Mouse (Mus musculus) embryonic facial prominence, embryonic 15.5 days (tissue): ENCODE measurements around the gene Cpne5. TPM values are rescaled to one million over a fixed set of nuclear protein-coding genes. Genes with fewer than 3 reads are reported as not detected.

Experiments used
- ATAC-seq: fragments of 200-750 bp; cut with Nextera tagmentation; 2 replicates; pipeline ENCODE4 v1.8.0; 2017; ENCODE audit warnings: low read depth, moderate TSS enrichment; ENCODE audit not compliant: insufficient number of reproducible peaks, low FRiP score, low TSS enrichment
- H3K27ac ChIP-seq: fragments of 300-500 bp; sonication (generic); replicated peaks from 2 replicates; pipeline ENCODE4 v1.5.1; 2015; ENCODE audit warnings: mild to moderate bottlenecking, inconsistent platforms
- H3K27me3 ChIP-seq: fragments of 300-500 bp; sonication (generic); 2 replicates; pipeline ENCODE4 v1.6.1; 2015; ENCODE audit warnings: inconsistent platforms
- H3K36me3 ChIP-seq: fragments of 300-500 bp; sonication (generic); 2 replicates; pipeline ENCODE4 v1.6.1; 2015; ENCODE audit warnings: mild to moderate bottlenecking, inconsistent platforms
- H3K4me1 ChIP-seq: fragments of 300-500 bp; sonication (generic); 2 replicates; pipeline ENCODE4 v1.6.1; 2015; ENCODE audit warnings: inconsistent platforms
- H3K4me2 ChIP-seq: fragments of 300-500 bp; sonication (generic); replicated peaks from 2 replicates; pipeline ENCODE4 v1.6.1; 2015; ENCODE audit warnings: mild to moderate bottlenecking, inconsistent platforms
- H3K4me3 ChIP-seq: fragments of 300-500 bp; sonication (generic); replicated peaks from 2 replicates; pipeline ENCODE4 v1.5.1; 2015; ENCODE audit warnings: mild to moderate bottlenecking, inconsistent platforms
- H3K9ac ChIP-seq: fragments of 300-500 bp; sonication (generic); 2 replicates; pipeline ENCODE4 v1.6.1; 2015; ENCODE audit warnings: inconsistent platforms
- H3K9me3 ChIP-seq: fragments of 300-500 bp; sonication (generic); replicated peaks from 2 replicates; pipeline ENCODE4 v1.6.1; 2016; ENCODE audit warnings: inconsistent platforms
- WGBS: fragments of 180-500 bp; shearing (Covaris S2); methylation state at CpG from one replicate; pipeline ENCODE4 v1.1.7; 2015; 5-methylcytosine and 5-hydroxymethylcytosine counted together
- polyA plus RNA-seq: library from polyadenylated mRNA; unstranded; fragments of >200 nt; fragmentation: Nextera tagmentation; extraction: Ambion mirVana; gene quantifications from 2 replicates; pipeline ENCODE4 v1.2.1, GENCODE M21; 2015

Cpne5 gene
- polyA plus RNA-seq, 1 experiment from 2014 or later = 27.6 TPM

GRCm38 (mm10) chr17:29155355-29156135 lies 82.4 kb downstream of the Cpne5 start:
- no peaks in the 10 kb centered on the region for H3K9me3 ChIP-seq
- no peak overlapping the region for H3K9ac ChIP-seq
- H3K36me3 ChIP-seq = no peaks in the 10 kb centered on the region
- peaks cover 39% of the 10 kb centered on the region for H3K4me1 ChIP-seq
- H3K4me2 ChIP-seq = no peak overlapping the region; the same call in 1 of the 2 replicates
- WGBS = 61% methylated on average over 12 of the region's 12 CpGs
- H3K27me3 ChIP-seq = no peaks in the 10 kb centered on the region
- H3K4me3 ChIP-seq = no peak overlapping the region
- H3K27ac ChIP-seq = peak overlapping the region; percentile 83
- ATAC-seq = peak; percentile 71

GRCm38 (mm10) chr17:29154247-29154646 lies 83.7 kb downstream of the Cpne5 start:
- H3K4me2 ChIP-seq = no peak overlapping the region
- H3K4me1 ChIP-seq = peaks cover 48% of the 10 kb centered on the region
- H3K9ac ChIP-seq = no peak overlapping the region
- no peaks in the 10 kb centered on the region for H3K27me3 ChIP-seq
- no peak for ATAC-seq
- H3K27ac ChIP-seq = no peak overlapping the region
- H3K9me3 ChIP-seq = no peaks in the 10 kb centered on the region
- 79% methylated on average over 13 of the region's 13 CpGs for WGBS
- no peak overlapping the region for H3K4me3 ChIP-seq
- no peaks in the 10 kb centered on the region for H3K36me3 ChIP-seq

GRCm38 (mm10) chr17:29152547-29152946 lies 85.4 kb downstream of the Cpne5 start:
- H3K4me1 ChIP-seq = peaks cover 48% of the 10 kb centered on the region
- H3K4me3 ChIP-seq = no peak overlapping the region
- ATAC-seq = no peak
- no peaks in the 10 kb centered on the region for H3K27me3 ChIP-seq
- H3K9me3 ChIP-seq = no peaks in the 10 kb centered on the region
- WGBS = 60% methylated on average over 5 of the region's 5 CpGs
- no peak overlapping the region for H3K27ac ChIP-seq
- H3K9ac ChIP-seq = no peak overlapping the region
- no peak overlapping the region for H3K4me2 ChIP-seq
- H3K36me3 ChIP-seq = no peaks in the 10 kb centered on the region

- no peaks in the 10 kb centered on the region for H3K9me3 ChIP-seq
- H3K4me2 ChIP-seq = no peak overlapping the region
- ATAC-seq = no peak
- no peak overlapping the region for H3K9ac ChIP-seq
- peak overlapping the region; percentile 61; the same call in 1 of the 2 replicates for H3K27ac ChIP-seq
- no peaks in the 10 kb centered on the region for H3K36me3 ChIP-seq
- peaks cover 22% of the 10 kb centered on the region for H3K4me1 ChIP-seq
- no peaks in the 10 kb centered on the region for H3K27me3 ChIP-seq
- no peak overlapping the region for H3K4me3 ChIP-seq
- 46% methylated on average over 7 of the region's 7 CpGs for WGBS
These were observed 88.2 kb downstream of the Cpne5 start for GRCm38 (mm10) chr17:29149766-29150165.

GRCm38 (mm10) chr17:29147773-29148172 lies 90.2 kb downstream of the Cpne5 start:
- H3K9ac ChIP-seq = no peak overlapping the region
- no peak overlapping the region for H3K4me2 ChIP-seq
- no peak overlapping the region for H3K4me3 ChIP-seq
- no peak for ATAC-seq
- WGBS = 83% methylated on average over 6 of the region's 6 CpGs
- no peaks in the 10 kb centered on the region for H3K9me3 ChIP-seq
- H3K36me3 ChIP-seq = no peaks in the 10 kb centered on the region
- no peak overlapping the region for H3K27ac ChIP-seq
- peaks cover 9% of the 10 kb centered on the region for H3K4me1 ChIP-seq
- no peaks in the 10 kb centered on the region for H3K27me3 ChIP-seq

GRCm38 (mm10) chr17:29147273-29147672 lies 90.7 kb downstream of the Cpne5 start:
- 83% methylated on average over 14 of the region's 14 CpGs for WGBS
- no peaks in the 10 kb centered on the region for H3K9me3 ChIP-seq
- H3K4me1 ChIP-seq = peaks cover 9% of the 10 kb centered on the region
- H3K9ac ChIP-seq = no peak overlapping the region
- no peak overlapping the region for H3K4me3 ChIP-seq
- no peaks in the 10 kb centered on the region for H3K27me3 ChIP-seq
- no peak overlapping the region for H3K27ac ChIP-seq
- no peak for ATAC-seq
- H3K4me2 ChIP-seq = no peak overlapping the region
- no peaks in the 10 kb centered on the region for H3K36me3 ChIP-seq

- H3K9me3 ChIP-seq = no peaks in the 10 kb centered on the region
- H3K27me3 ChIP-seq = no peaks in the 10 kb centered on the region
- no peak overlapping the region for H3K4me3 ChIP-seq
- peaks cover 8% of the 10 kb centered on the region for H3K4me1 ChIP-seq
- H3K4me2 ChIP-seq = no peak overlapping the region
- ATAC-seq = no peak
- no peaks in the 10 kb centered on the region for H3K36me3 ChIP-seq
- no peak overlapping the region for H3K27ac ChIP-seq
- H3K9ac ChIP-seq = no peak overlapping the region
- WGBS = 92% methylated on average over 12 of the region's 12 CpGs
These were observed 92.9 kb downstream of the Cpne5 start for GRCm38 (mm10) chr17:29145101-29145500.

GRCm38 (mm10) chr17:29143266-29143665 lies 94.7 kb downstream of the Cpne5 start:
- no peaks in the 10 kb centered on the region; the same call in 1 of the 2 replicates for H3K4me1 ChIP-seq
- no peak overlapping the region for H3K9ac ChIP-seq
- H3K27me3 ChIP-seq = no peaks in the 10 kb centered on the region
- H3K4me2 ChIP-seq = no peak overlapping the region
- 79% methylated on average over 8 of the region's 8 CpGs for WGBS
- no peaks in the 10 kb centered on the region for H3K36me3 ChIP-seq
- H3K9me3 ChIP-seq = no peaks in the 10 kb centered on the region
- no peak overlapping the region for H3K4me3 ChIP-seq
- no peak overlapping the region for H3K27ac ChIP-seq
- no peak for ATAC-seq

GRCm38 (mm10) chr17:29141577-29141976 lies 96.4 kb downstream of the Cpne5 start:
- Histone ChIP-seq H3K4me1 (no peaks in the 10 kb centered on the region; the same call in 1 of the 2 replicates), H3K9ac (no peak overlapping the region), H3K27me3 (no peaks in the 10 kb centered on the region), H3K27ac (no peak overlapping the region), H3K36me3 (no peaks in the 10 kb centered on the region), H3K4me2 (no peak overlapping the region), H3K9me3 (no peaks in the 10 kb centered on the region), H3K4me3 (no peak overlapping the region)
- no peak for ATAC-seq
- 82% methylated on average over 3 of the region's 3 CpGs for WGBS

GRCm38 (mm10) chr17:29137906-29138305 lies 100.1 kb downstream of the Cpne5 start:
- Histone ChIP-seq H3K36me3 (no peaks in the 10 kb centered on the region), H3K9me3 (no peaks in the 10 kb centered on the region), H3K27me3 (no peaks in the 10 kb centered on the region), H3K4me2 (no peak overlapping the region), H3K4me1 (peaks cover 33% of the 10 kb centered on the region), H3K9ac (no peak overlapping the region), H3K4me3 (no peak overlapping the region), H3K27ac (no peak overlapping the region)
- no peak for ATAC-seq
- WGBS = 75% methylated on average over 7 of the region's 7 CpGs

GRCm38 (mm10) chr17:29136236-29136635 lies 101.7 kb downstream of the Cpne5 start:
- no peaks in the 10 kb centered on the region for H3K9me3 ChIP-seq
- H3K4me1 ChIP-seq = peaks cover 34% of the 10 kb centered on the region
- no peak for ATAC-seq

GRCm38 (mm10) chr17:29135066-29135465 lies 102.9 kb downstream of the Cpne5 start:
- no peak overlapping the region for H3K4me3 ChIP-seq
- no peaks in the 10 kb centered on the region for H3K9me3 ChIP-seq
- H3K27me3 ChIP-seq = no peaks in the 10 kb centered on the region
- H3K36me3 ChIP-seq = no peaks in the 10 kb centered on the region
- ATAC-seq = no peak
- H3K27ac ChIP-seq = peak overlapping the region; percentile 61
- no peak overlapping the region for H3K9ac ChIP-seq
- no peak overlapping the region for H3K4me2 ChIP-seq
- WGBS = 73% methylated on average over 5 of the region's 5 CpGs
- peaks cover 37% of the 10 kb centered on the region for H3K4me1 ChIP-seq

More at GRCm38 (mm10) chr17:29136236-29136635, 101.7 kb downstream of the Cpne5 start:
- Histone ChIP-seq H3K27me3 (no peaks in the 10 kb centered on the region), H3K9ac (no peak overlapping the region), H3K4me2 (no peak overlapping the region), H3K27ac (peak overlapping the region; percentile 22; the same call in 1 of the 2 replicates), H3K4me3 (no peak overlapping the region), H3K36me3 (no peaks in the 10 kb centered on the region)
- WGBS = 53% methylated on average over 6 of the region's 6 CpGs
